Mouse (Mus musculus): ENCODE measurements around the gene Ngly1. TPM values are rescaled to one million over a fixed set of nuclear protein-coding genes. Genes with fewer than 3 reads are reported as not detected.

The Ngly1 gene
- polyA plus RNA-seq (2014; fragmentation: Illumina TruSeq; extraction: RNeasy Lipid Tissue Mini Kit (QIAGEN cat#74804); ENCODE audit: low replicate concordance) = 93.4 TPM

GRCm38 (mm10) chr14:16249171-16249874 lies at the start of gene Ngly1, which contains the start of gene Oxsm:
Gene Ngly1 (plus strand): TSS chr14:16249280.
Gene Oxsm (minus strand): TSS chr14:16249808.

Other genes starting within 250 kb of the Ngly1 start
- 23.1 TPM for gene Oxsm, start 528 bp downstream of the Ngly1 start, polyA plus RNA-seq (2014; fragmentation: Illumina TruSeq; extraction: RNeasy Lipid Tissue Mini Kit (QIAGEN cat#74804); ENCODE audit: low replicate concordance)
- 199 TPM for gene Top2b, start 115.9 kb downstream of the Ngly1 start, polyA plus RNA-seq (2014; fragmentation: Illumina TruSeq; extraction: RNeasy Lipid Tissue Mini Kit (QIAGEN cat#74804); ENCODE audit: low replicate concordance)